Mouse (Mus musculus) left cerebral cortex, adult 2 months (tissue): ENCODE measurements at regions not wholly inside any gene's neighbourhood (a gene's known extent, or its start where the extent isn't known, plus 50 kb on each side); places are given as distances from the start of the nearest gene placed in this dataset.

Experiments used
- DNase-seq, 2 experiments: peaks; one replicate each; pipeline ENCODE4 v3.0.0; 2021 to 2022; ENCODE audit warnings: low spot score in 2 of 2, mixed read lengths in 1 of 2; ENCODE audit errors: extremely low spot score in 1 of 2
- H3K27ac ChIP-seq: fragments of 200-600 bp; 2 replicates; pipeline ENCODE4 v1.8.1; 2022
- H3K4me3 ChIP-seq: fragments of 200-600 bp; 2 replicates; pipeline ENCODE4 v1.8.1; 2022
- CTCF ChIP-seq: fragments of 200-600 bp; IDR thresholded peaks from 2 replicates; pipeline ENCODE4 v1.8.1; 2022; ENCODE audit warnings: antibody characterized with exemption, mild to moderate bottlenecking, moderate library complexity
- intact Hi-C: fragments of 180-260 bp; cut with DNase I; formaldehyde crosslinking; loops from one replicate; pipeline ENCODE4 v1.15.1; 2025

- Histone ChIP-seq H3K27ac (no peak overlapping the region), H3K4me3 (no peak overlapping the region)
- intact Hi-C loops, result no loop called here
- no peak for DNase-seq
- no peak for TF ChIP-seq CTCF
Measured at GRCm38 (mm10) chr13:101527691-101528090, 240.3 kb downstream of the Pik3r1 start.

GRCm38 (mm10) chr13:101524781-101525180, 243.2 kb downstream of the Pik3r1 start:
- TF ChIP-seq CTCF, result no peak
- DNase-seq, result no peak
- no peak overlapping the region for H3K27ac ChIP-seq
- no peak overlapping the region for H3K4me3 ChIP-seq
- intact Hi-C loops, result no loop called here

GRCm38 (mm10) chr13:101524223-101524622, 243.8 kb downstream of the Pik3r1 start:
- no peak for TF ChIP-seq CTCF
- DNase-seq, result no peak
- intact Hi-C loops, result no loop called here
- H3K27ac ChIP-seq, result no peak overlapping the region
- no peak overlapping the region for H3K4me3 ChIP-seq

- Histone ChIP-seq H3K27ac (no peak overlapping the region), H3K4me3 (no peak overlapping the region)
- DNase-seq, result no peak
- no peak for TF ChIP-seq CTCF
- intact Hi-C loops, result no loop called here
Measured at GRCm38 (mm10) chr13:101523492-101523891, 244.5 kb downstream of the Pik3r1 start.

GRCm38 (mm10) chr13:101522597-101522996, 245.4 kb downstream of the Pik3r1 start:
- H3K27ac ChIP-seq, result no peak overlapping the region
- no peak for TF ChIP-seq CTCF
- DNase-seq, result no peak
- no peak overlapping the region for H3K4me3 ChIP-seq
- intact Hi-C loops, result no loop called here

- intact Hi-C loops, result no loop called here
Measured at GRCm38 (mm10) chr13:101513354-101513753, 254.7 kb downstream of the Pik3r1 start.

GRCm38 (mm10) chr13:101509946-101510345, 258.1 kb downstream of the Pik3r1 start:
- DNase-seq, result no peak
- intact Hi-C loops, result loop anchor here (5.0 kb wide), 3 partner anchors 32 to 618 kb away; no protein-coding TSS in a partner anchor
- TF ChIP-seq CTCF, result peak; percentile 68
- Histone ChIP-seq H3K4me3 (no peak overlapping the region), H3K27ac (no peak overlapping the region)

More at GRCm38 (mm10) chr13:101513354-101513753, 254.7 kb downstream of the Pik3r1 start:
- Histone ChIP-seq H3K4me3 (no peak overlapping the region), H3K27ac (no peak overlapping the region)
- TF ChIP-seq CTCF, result no peak
- DNase-seq, result no peak

GRCm38 (mm10) chr13:101508331-101508730, 259.7 kb downstream of the Pik3r1 start:
- intact Hi-C loops, result loop anchor here (5.0 kb wide), 3 partner anchors 34 to 616 kb away; no protein-coding TSS in a partner anchor
- Histone ChIP-seq H3K27ac (no peak overlapping the region), H3K4me3 (no peak overlapping the region)
- TF ChIP-seq CTCF, result no peak
- DNase-seq, result no peak

GRCm38 (mm10) chr13:101506696-101507095, 261.3 kb downstream of the Pik3r1 start:
- Histone ChIP-seq H3K27ac (peak overlapping the region; percentile 15; the same call in 1 of the 2 replicates), H3K4me3 (no peak overlapping the region)
- no peak for TF ChIP-seq CTCF
- DNase-seq, result no peak
- intact Hi-C loops, result loop anchor here (2.0 to 5.0 kb wide), 4 partner anchors 36 to 614 kb away; no protein-coding TSS in a partner anchor

- H3K4me3 ChIP-seq, result no peak overlapping the region
- H3K27ac ChIP-seq, result no peak overlapping the region
- TF ChIP-seq CTCF, result no peak
- intact Hi-C loops, result loop anchor here (2.0 to 5.0 kb wide), 5 partner anchors 14 to 613 kb away; no protein-coding TSS in a partner anchor
- no peak for DNase-seq
Measured at GRCm38 (mm10) chr13:101505054-101505453, 263.0 kb downstream of the Pik3r1 start.

GRCm38 (mm10) chr13:101504241-101504640, 263.8 kb downstream of the Pik3r1 start:
- H3K27ac ChIP-seq, result peak overlapping the region; percentile 53; the same call in 1 of the 2 replicates
- intact Hi-C loops, result loop anchor here (2.0 kb wide), 2 partner anchors 13 to 263 kb away; no protein-coding TSS in a partner anchor
- no peak for TF ChIP-seq CTCF
- no peak overlapping the region for H3K4me3 ChIP-seq
- no peak for DNase-seq

GRCm38 (mm10) chr13:101501845-101502284, 266.2 kb downstream of the Pik3r1 start:
- Histone ChIP-seq H3K27ac (0 out of 2 replicates have a peak overlapping the region, but pooled peaks have one; percentile 11), H3K4me3 (no peak overlapping the region)
- intact Hi-C loops, result no loop called here
- no peak for TF ChIP-seq CTCF
- no peak for DNase-seq

- no peak overlapping the region for H3K27ac ChIP-seq
- DNase-seq, result no peak
- no peak for TF ChIP-seq CTCF
- intact Hi-C loops, result no loop called here
- no peak overlapping the region for H3K4me3 ChIP-seq
Measured at GRCm38 (mm10) chr13:101501061-101501460, 267.0 kb downstream of the Pik3r1 start.
